Mouse (Mus musculus) cerebellum, postnatal 36 days (tissue): ENCODE data around the gene Gm10974.

Source experiments
- DNase-seq, 2 experiments: peaks; one replicate each; pipeline ENCODE4 v3.0.0; 2021 to 2022; ENCODE audit warnings: mixed read lengths in 2 of 2

Gm10974 gene

DNA sequence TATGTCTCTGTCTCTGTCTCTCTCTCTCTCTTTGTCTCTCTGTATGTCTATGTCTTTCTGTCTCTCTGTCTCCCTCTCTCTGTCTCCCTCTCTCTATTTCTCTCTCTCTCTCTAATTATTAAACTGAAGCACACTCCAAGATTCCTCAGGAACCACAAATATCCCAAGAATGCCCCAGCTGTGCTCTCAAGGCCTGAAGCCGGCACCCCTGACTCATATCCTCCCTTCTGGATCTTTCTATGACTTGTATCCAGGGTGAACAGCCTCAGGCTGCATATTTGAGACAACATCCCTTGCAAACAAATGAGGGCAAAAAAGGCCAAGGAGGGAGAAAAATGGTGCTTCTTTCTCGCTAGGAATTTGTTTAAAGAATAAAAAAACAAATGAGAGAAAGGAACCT is at the start of gene Gm10974:
TSS of gene Gm10974 (plus strand) at position 2 of the 400 bp plus-strand sequence.
- DNase-seq, result no peak

DNA sequence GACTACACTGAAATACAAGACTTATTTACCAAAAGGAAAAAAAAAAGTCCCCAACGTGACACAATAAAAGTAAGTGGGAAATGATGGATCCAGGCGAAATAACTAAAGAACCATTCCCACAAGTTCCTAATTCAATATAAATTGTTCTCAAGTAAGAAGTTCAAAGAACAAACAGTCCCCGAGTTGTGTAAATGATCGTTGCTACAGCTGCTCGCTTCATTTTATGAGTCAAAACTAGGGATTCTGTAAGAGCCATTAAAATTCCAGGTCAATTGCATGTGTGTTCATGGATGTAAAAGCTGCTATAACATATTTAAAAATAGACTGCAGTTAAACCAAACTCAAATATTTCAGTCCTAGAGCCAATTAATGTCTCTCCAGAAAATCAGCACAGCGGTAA is 47.6 kb upstream of the Gm10974 start:
- DNase-seq, result no peak

DNA sequence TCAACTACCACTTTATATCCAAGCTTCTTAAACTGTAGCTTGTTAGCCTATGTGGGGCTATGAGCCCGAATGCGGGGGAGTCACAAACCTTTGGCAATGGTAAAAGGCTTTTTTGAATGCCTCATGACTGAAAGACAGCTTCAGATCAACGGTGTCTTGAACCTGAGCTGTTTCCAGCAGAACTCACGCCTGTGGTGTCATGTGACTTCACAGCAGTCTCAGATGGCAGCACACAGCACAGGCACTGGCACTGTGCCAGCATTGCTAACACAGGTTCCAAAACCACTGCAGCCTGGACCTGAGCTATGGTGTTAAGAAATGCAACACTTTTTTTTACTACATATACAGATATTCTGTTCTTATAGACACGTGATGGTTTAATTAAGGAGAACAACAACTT is 44.7 kb upstream of the Gm10974 start:
- DNase-seq, result no peak

DNA sequence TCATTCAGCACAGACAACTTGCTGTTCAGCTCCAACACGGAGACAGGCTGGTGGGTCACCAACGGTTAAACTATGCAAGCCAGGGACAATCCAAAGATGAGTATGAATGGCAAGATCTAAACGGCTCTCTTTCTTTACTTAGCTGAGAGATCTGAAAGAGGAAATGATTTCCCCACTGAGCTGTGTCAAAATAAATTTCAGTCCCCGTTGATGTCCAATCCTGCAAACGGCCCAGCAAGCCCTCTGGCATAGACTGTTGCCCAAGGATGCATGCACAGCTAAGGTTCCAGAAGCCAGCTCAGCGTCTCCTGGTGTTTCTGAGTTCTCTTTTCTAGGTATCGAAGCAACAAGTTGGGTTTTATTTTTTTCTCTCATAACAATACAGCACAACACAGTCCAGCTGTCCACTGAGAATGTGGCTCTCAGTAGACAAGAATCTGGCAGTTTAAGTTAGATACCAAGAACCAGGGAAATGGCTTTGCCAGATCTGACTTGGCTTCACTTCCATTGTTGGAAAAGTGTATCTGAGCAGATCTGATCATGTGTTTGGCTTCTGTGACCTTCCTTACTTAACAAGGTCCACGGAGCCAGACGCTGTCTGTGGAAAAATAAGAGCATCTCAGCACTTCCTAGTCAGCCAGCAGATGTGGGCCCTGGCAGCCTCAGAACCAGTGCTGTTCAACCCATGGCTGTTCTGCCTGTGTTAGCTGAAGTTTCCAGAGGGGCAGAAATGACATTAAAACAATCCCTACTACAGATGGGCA is 42.3 kb upstream of the Gm10974 start:
- DNase-seq, result no peak

DNA sequence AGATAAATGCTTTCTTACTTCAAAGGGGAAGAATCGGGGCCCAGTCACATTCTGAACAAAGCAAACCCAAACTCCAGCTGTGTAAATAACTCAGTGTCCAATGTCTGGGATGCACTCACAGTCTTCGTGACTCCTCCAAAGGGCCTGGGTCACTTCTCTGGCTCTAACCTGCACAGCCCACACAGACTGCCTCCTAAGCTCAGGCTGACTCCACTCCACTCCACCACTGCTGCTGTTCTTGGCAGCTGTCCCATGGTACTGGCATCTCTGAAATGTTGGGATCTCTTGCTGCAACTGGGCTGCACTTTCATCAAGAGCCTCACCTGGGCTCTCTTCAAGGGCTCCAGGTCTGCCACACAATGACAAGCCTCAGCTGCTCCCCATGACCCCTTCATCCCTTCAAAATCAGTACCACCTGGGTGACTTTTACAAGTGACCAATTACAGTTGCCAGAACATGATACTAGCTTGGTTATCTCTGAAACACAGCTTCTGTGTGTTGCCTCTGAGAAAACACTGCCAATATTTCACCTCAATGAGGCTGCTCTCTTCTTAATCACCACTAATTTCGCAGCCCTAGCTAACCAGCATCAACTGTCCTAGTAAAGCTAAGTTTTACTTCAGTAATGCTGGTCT is 40.2 kb upstream of the Gm10974 start:
- no peak for DNase-seq

DNA sequence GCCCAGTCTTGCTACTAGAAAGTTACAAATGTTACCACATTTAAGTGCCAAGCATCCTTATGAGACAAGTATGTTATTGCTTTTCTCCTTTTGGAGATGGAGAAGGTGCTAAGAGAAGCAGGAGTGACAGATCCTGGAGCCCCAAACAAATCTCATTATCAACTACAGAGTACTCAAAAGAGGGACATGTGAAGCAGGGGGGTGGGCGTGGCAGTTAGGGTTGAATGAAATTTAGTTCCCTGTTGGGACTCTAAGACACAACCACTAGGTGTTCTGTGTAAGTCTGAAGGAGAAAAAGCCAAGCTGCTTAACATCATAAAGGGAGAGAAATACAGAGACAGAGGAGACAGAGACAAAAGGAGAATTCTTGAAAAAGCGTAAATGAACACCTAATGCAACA is 38.2 kb upstream of the Gm10974 start:
- no peak for DNase-seq

GRCm38 (mm10) chr7:66330610-66331009 is 35.1 kb upstream of the Gm10974 start:
- no peak for DNase-seq

- DNase-seq, result no peak
Measured at GRCm38 (mm10) chr7:66332340-66332739, 33.4 kb upstream of the Gm10974 start.

DNA sequence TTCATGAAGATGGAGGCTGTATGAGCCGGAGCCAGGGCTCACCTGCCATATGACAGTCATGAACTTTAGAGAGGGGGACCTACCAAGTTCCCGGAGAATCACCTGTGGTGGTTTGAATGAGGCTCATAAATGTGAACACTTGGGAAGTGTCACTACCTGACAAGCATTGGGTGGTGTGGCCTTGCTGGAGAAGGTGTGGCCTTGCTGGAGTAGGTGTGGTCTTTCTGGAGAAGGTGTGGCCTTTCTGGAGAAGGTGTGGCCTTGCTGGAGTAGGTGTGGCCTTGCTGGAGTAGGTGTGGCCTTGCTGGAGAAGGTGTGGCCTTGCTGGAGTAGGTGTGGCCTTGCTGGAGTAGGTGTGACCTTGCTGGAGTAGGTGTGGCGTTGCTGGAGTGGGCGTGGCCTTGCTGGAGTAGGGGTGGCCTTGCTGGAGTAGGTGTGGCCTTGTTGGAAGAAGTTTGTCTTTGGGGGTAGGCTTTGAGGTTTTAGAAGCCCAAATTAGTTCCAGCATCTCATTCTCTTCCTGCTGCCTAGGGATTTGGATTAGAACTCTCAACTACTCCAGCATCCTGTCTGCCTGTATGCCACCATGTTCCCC is 31.7 kb upstream of the Gm10974 start:
- DNase-seq, result no peak

DNA sequence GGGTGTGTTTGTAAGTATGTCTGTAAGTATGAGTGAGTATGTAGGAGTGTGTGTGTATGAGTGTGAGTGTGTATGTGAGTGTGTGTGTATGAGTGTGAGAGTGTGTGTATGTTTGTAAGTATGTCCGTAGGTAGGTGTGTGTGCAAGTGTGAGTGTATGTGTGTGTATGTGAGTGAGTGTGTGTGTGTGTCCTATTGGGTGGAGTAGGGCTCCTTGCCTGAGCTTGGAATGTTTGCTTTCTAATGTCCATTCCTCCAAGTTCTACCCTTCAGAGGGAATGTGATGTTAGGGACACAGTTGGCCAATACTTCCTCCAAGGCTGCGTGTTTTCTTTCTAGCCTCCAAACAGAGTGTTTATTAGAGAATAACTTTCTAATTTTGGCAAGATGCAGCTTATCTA is 28.8 kb upstream of the Gm10974 start:
- no peak for DNase-seq

- DNase-seq, result no peak
Measured at GRCm38 (mm10) chr7:66339625-66340024, 26.1 kb upstream of the Gm10974 start.

DNA sequence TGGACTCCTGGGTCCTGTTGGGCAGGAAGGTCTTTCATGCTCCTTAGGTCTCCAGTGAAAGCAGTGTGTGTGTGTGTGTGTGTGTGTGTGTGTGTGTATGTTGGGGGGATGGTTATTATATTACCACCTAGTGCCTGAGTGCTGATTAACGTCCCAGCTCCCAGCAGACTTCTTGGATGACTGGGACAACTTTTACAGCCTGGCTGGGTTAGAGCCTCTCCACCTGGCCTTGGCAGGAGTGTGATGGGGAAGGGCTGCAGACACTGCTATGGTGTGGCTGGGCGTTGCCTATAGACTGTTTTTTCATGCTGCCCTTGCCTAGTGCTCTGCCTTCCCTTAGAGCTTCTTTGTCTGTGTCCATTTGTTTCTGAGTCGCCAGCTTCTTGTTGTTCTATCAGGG is 25.7 kb upstream of the Gm10974 start:
- DNase-seq, result no peak

GRCm38 (mm10) chr7:66342323-66342722 is 23.4 kb upstream of the Gm10974 start:
- peak in 1 of 2 experiments; percentile 16 for DNase-seq

DNA sequence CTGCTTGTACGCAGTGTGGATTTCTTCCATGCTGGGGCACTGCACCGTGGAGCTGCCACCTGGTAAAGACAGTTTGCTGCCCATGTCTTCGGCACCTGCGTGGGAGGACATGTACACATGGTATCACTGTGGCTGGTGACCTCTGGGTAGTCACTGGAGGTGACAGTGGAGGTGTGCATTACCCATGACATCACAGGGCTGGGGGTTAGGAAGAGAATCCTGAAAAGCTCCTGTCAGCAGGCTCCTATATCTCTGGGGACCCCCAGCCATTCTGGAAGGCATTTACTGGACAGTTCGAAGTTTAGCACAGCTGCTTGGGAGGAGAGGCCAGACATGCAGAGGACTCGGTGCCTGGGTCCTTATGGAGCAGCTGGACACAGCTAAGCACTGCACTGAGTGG is 22.9 kb upstream of the Gm10974 start:
- no peak for DNase-seq

DNA sequence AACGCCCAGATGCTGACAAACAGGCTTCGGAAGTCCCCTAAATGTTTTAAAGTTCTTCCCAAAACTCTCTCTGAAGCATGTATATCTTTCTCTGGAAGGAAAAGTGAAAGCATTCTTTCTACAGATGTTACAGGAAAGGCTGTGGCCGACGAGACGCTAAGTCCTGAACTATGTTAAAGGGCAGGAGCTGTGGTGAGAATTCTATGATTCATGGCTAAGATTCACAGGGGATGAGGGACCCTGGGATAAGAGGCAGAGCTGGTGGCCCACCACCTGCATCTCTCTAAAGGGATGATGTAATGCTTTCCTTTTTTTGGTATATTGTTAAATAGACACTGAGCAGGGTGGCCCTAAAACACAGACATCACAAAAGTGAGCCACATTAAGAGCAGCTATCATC is 22.4 kb upstream of the Gm10974 start:
- DNase-seq, result no peak

DNA sequence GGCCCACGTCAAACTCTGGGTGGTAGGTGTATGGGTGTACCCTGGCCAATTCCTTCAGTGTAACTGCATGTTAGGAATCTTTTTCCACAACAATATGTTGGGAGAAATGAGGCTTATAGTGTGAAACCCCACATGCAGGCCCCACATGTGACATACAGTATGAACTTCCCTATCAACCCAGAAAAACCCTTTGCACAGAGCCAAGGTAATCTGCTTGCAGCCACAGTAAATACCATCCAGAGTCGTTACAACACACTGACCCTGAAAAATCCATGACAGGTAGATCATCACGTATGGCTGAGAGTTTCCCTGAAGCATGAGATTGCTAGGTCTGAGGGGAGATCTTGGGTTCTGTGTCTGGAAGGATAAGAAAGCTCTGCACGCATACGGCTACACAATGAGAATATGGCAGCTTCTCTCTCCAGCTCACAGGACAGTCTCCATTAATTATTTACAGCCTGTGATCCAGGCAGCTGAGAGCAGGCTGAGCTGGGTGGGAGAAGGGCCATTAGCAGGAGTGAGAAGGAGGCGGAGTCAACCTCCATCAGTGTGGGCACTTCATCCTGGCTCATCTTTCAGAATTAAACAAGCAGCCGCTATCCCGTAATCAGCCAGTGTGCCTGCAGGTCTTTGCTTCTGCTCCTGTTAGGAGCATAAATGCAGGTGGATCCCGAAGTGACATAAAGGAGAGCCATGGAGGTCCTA is 18.6 kb upstream of the Gm10974 start:
- DNase-seq, result no peak

GRCm38 (mm10) chr7:66348588-66348987 is 17.1 kb upstream of the Gm10974 start:
- DNase-seq, result no peak

DNA sequence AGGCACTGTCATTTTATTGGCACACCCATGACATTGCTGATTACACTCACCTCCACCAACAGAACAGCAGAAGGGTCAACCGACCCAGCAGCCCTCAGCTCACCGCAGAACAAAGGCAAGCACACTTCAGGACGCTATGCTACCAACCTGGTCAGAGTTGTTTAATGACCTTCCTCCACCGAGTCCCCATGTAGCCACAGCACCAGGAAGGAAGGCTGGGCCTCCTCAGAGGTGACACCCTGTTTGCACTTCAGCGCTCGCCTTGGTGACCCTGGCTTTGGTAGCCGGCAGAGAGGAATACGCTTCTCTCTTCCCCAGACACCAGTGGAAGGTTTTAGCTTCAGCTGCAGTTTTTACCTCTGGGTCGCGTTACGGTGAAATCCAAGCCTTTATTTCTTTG is 16.0 kb upstream of the Gm10974 start:
- no peak for DNase-seq

DNA sequence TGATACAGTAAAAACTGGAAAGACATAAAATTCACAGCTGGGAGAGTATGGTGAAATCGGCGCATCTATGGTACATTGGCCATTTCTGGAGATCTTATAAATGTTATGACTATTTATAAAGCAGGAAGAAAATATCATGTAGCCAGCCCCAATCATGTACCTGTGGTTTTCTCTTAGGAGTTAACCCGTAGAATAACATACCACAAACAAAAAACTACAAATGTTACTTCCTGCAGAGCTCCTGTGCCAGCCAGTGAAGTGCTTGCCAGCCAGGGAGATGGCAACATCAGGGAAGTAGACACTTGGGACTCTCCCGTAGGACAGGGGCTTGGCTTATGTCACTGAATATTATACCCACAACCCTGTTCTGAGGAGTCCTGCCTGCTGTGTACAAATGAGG is 14.6 kb upstream of the Gm10974 start:
- no peak for DNase-seq

DNA sequence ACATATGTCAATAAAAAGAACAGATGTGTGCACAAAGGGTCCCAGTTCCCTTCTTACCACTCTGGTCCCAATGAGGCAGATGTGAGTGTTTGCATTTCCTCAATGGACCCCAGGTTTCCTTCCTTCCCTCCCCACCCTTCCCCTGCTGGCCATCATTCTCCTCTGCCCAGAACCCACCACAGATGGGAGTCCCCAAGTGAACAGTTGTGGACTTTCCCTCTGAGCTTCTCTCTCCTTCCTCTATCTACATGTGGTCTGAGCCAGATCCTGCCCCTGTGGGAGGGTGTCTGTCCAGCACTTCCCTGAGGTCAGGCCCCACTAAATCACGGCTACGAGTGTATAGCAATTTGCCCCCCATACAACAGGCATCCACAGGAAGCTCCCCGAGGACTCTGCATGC is 10.8 kb upstream of the Gm10974 start:
- no peak for DNase-seq

DNA sequence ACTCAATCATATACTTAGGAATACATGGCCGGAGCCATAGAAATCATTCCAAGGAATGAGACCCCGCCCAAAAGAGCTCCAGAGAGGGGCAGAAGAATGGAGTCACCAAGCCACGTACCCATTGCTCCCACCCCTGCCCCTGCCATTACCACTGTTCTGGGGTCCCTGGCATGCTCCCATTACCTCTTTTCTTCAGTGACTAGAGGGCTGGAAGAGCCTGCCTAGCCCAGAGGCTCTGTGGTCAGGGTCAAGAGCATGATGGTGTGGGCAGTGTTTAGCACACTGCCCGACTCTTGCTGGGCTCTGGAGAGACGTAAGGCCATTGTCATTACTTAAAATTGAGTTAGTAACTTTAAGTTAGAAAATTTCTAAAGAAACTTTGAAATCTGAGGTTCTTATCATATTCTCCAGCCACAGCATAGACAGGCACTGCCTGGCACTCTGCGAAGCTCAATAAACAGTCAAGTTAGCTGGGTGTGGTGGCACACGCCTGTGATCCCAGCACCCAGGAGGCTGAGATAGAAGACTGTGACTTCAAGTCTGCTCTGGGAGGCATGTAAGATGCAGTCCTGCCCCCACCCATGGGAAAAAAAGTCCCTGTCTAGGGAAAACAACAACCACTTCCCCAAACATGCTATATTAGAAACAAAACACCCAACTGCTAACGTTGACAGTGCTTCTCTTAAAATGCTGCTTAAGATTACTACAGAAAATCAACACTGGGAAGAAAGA is 9.7 kb upstream of the Gm10974 start:
- DNase-seq, result no peak

GRCm38 (mm10) chr7:66358461-66358860 is 7.2 kb upstream of the Gm10974 start:
- DNase-seq, result no peak

- no peak for DNase-seq
Measured at GRCm38 (mm10) chr7:66359044-66359443, 6.7 kb upstream of the Gm10974 start.
